9 mouse cellular contexts compared by ENCODE assay signal in the genomic region with DNA sequence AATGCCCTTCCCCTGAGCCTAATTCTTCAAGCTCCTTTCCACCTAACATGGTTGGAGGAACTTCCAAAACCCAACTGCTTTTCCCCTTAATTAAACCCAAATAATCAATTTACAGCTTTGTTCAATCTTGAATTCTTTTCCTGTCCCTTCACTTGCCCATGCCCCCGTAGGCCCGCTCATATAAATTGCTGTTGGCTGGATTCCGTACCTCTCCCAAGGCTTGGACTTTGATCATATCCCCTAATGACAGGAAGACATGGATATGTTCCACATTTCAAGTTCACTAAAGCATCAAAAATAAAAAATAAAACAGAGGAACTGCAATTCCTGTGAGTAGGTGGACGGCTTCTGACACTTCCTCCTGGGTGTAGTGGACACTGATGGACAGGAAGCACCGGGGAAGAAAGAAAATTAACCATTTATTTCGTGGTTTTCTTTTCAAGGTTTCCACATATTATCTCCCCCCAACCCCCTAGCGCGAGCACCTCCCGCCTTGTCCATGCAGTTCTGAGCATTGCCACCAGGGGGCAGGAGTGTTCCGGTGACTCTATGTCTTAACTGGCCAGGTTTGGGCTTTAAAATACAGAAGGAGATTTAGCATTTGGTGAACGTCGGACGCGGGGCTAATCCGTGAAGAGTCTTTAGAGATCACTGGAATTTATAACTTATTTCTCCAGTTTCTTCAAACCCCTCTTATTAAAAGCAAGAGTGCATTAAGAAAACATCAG. TPM values are rescaled to one million over a fixed set of nuclear protein-coding genes. Genes with fewer than 3 reads are reported as not detected.
DNase-seq lines count a peak whose midpoint lies in the region; ATAC-seq and TF ChIP-seq lines count a peak whose summit lies in the region.
"Had no signal": no experiment of that assay in that cellular context is flagged by ENCODE, and none has a peak within 500 bp of the region (broad histone marks: within the 10 kb centered on the region; RNA-seq: fewer than 3 reads in every experiment).

No protein-coding gene starts in this region.

- intact Hi-C loops in heart, postnatal 25 days (cut with DNase I): loop anchor here (5.0 to 10.0 kb wide), 3 partner anchors 50 to 382 kb away; a partner anchor contains a TSS

- H3K9ac ChIP-seq in forebrain, embryonic 14.5 days (ENCODE audit: low read length): 0 out of 2 replicates have a peak overlapping the region, but pooled peaks have one; percentile 29
- no peak overlapping the region for H3K9ac ChIP-seq in lung, embryonic 15.5 days
- H3K9ac ChIP-seq: neural tube, embryonic 13.5 days had no signal

- H3K4me2 ChIP-seq in forebrain, embryonic 14.5 days (ENCODE audit: low read length): 0 out of 2 replicates have a peak overlapping the region, but pooled peaks have one; percentile 5
- H3K4me2 ChIP-seq in lung, embryonic 15.5 days: peak overlapping the region; percentile 15; the same call in 1 of the 2 replicates
- H3K4me2 ChIP-seq: neural tube, embryonic 13.5 days had no signal

- H3K4me1 ChIP-seq in G1E (ENCODE audit: insufficient read depth, low read depth, low read length): peaks cover 48% of the 10 kb centered on the region
- H3K4me1 ChIP-seq in forebrain, embryonic 14.5 days (ENCODE audit: control insufficient read depth, insufficient read depth, low read length): no peaks in the 10 kb centered on the region
- peaks cover 6% of the 10 kb centered on the region; the same call in 1 of the 2 replicates for H3K4me1 ChIP-seq in lung, embryonic 15.5 days
- H3K4me1 ChIP-seq: neural tube, embryonic 13.5 days had no signal

- no peaks in the 10 kb centered on the region for H3K9me3 ChIP-seq in G1E (replicated peaks)
- no peaks in the 10 kb centered on the region for H3K9me3 ChIP-seq in forebrain, embryonic 14.5 days (replicated peaks; ENCODE audit: control insufficient read depth, low read length)
- no peaks in the 10 kb centered on the region for H3K9me3 ChIP-seq in lung, embryonic 15.5 days
- H3K9me3 ChIP-seq: neural tube, embryonic 13.5 days had no signal

- no peak overlapping the region for H3K27ac ChIP-seq in forebrain, embryonic 14.5 days (ENCODE audit: low read depth, low read length)
- H3K27ac ChIP-seq in lung, embryonic 15.5 days: peak overlapping the region; percentile 55; the same call in 1 of the 2 replicates
- H3K27ac ChIP-seq: neural tube, embryonic 13.5 days had no signal

- TF ChIP-seq CTCF in G1E (IDR thresholded peaks at IDR 0.05; ENCODE audit: low read depth, low read length): peak; percentile 80

- DNase-seq in G1E (ENCODE audit: low spot score): peak; percentile 64
- peak; percentile 58 for DNase-seq in c-Kit-negative CD71-positive TER-119-positive erythroid progenitor cells, embryonic 14.5 days (ENCODE audit: low read depth, low spot score)
- peak; percentile 78 for DNase-seq in forebrain, embryonic 14.5 days (ENCODE audit: low spot score)
- peak; percentile 63 for DNase-seq in heart, postnatal 25 days (ENCODE audit: low spot score)
- peak; percentile 53 to 84 for DNase-seq in layer of hippocampus, adult 8-10 months (ENCODE audit: low spot score in 2 of 2)
- DNase-seq in right cerebral cortex, adult 18-20 months: peak; percentile 69
- peak; percentile 85 for DNase-seq in urinary bladder, postnatal 14 days (ENCODE audit: low spot score)

- ATAC-seq in G1E (ENCODE audit: extremely low read depth, insufficient number of reproducible peaks, low FRiP score, poor library complexity, severe bottlenecking): no peak
- ATAC-seq in forebrain, embryonic 14.5 days: peak; percentile 44
- 0 out of 2 replicates have a peak, but pooled peaks have one; percentile 14 for ATAC-seq in lung, embryonic 15.5 days (ENCODE audit: borderline replicate concordance, extremely low read depth, low FRiP score, low TSS enrichment)

- H3K4me3 ChIP-seq in G1E (ENCODE audit: low read depth, low read length): no peak overlapping the region
- no peak overlapping the region for H3K4me3 ChIP-seq in forebrain, embryonic 14.5 days (ENCODE audit: low read depth, low read length)
- no peak overlapping the region for H3K4me3 ChIP-seq in lung, embryonic 15.5 days
- H3K4me3 ChIP-seq: neural tube, embryonic 13.5 days had no signal

- peaks cover 5% of the 10 kb centered on the region; the same call in 1 of the 2 replicates for H3K27me3 ChIP-seq in G1E (ENCODE audit: insufficient read depth, low read length)
- H3K27me3 ChIP-seq in forebrain, embryonic 14.5 days (replicated peaks; ENCODE audit: control insufficient read depth, insufficient read depth, low read length): no peaks in the 10 kb centered on the region
- no peaks in the 10 kb centered on the region for H3K27me3 ChIP-seq in lung, embryonic 15.5 days
- H3K27me3 ChIP-seq: neural tube, embryonic 13.5 days had no signal

- no peaks in the 10 kb centered on the region for H3K36me3 ChIP-seq in G1E (replicated peaks)
- no peaks in the 10 kb centered on the region for H3K36me3 ChIP-seq in forebrain, embryonic 14.5 days (ENCODE audit: control insufficient read depth, insufficient read depth, low read length)
- no peaks in the 10 kb centered on the region for H3K36me3 ChIP-seq in lung, embryonic 15.5 days

- WGBS in forebrain, embryonic 14.5 days: 10% methylated on average over 15 of the region's 15 CpGs
- 11% methylated on average over 15 of the region's 15 CpGs for WGBS in lung, embryonic 15.5 days

RNA-seq across cellular contexts. Expression of a gene that starts 15.5 kb away (rescaled TPM):
- total RNA-seq in G1E (2014; fragmentation: Nextera tagmentation) (9.3 and 12.4 TPM in 2 replicates), G1E (2017) (21.5 and 25.1 TPM in 2 replicates)
- polyA plus RNA-seq in G1E (2012): 3.7 and 4.6 TPM in 2 replicates
- 49.8 and 54.1 TPM in 2 replicates for polyA plus RNA-seq in forebrain, embryonic 14.5 days (2014; fragmentation: Nextera tagmentation; extraction: Ambion mirVana)
- total RNA-seq in heart, postnatal 25 days (2021): 10 to 100 TPM in 1 of 2 experiments, 1 to 10 TPM in 1; 8.9 to 10.9 TPM
- total RNA-seq in layer of hippocampus, adult 8-10 months (2022): 10 to 100 TPM; 54.7 to 66.3 (median 61.6) TPM
- polyA plus RNA-seq in lung, embryonic 15.5 days (2015; fragmentation: Nextera tagmentation; extraction: Ambion mirVana): 29.8 and 30.3 TPM in 2 replicates

RNA-seq across cellular contexts. Expression of a gene that starts 15.6 kb away (rescaled TPM):
- total RNA-seq in G1E (2014; fragmentation: Nextera tagmentation): 29.9 and 38.5 TPM in 2 replicates
- 35.6 and 38.9 TPM in 2 replicates for total RNA-seq in G1E (2017)
- polyA plus RNA-seq in G1E (2012): 16.7 and 19.2 TPM in 2 replicates
- polyA plus RNA-seq in forebrain, embryonic 14.5 days (2014; fragmentation: Nextera tagmentation; extraction: Ambion mirVana): 141 and 159 TPM in 2 replicates
- 10 to 100 TPM; 19.2 to 21.9 TPM for total RNA-seq in heart, postnatal 25 days (2021)
- total RNA-seq in layer of hippocampus, adult 8-10 months (2022): 10 to 100 TPM; 23.2 to 36.1 (median 27.7) TPM
- polyA plus RNA-seq in lung, embryonic 15.5 days (2015; fragmentation: Nextera tagmentation; extraction: Ambion mirVana): 88.9 and 95.6 TPM in 2 replicates

RNA-seq across cellular contexts. Expression of a gene that starts 36.0 kb away (rescaled TPM):
- total RNA-seq in G1E (2014; fragmentation: Nextera tagmentation) (59.0 and 63.4 TPM in 2 replicates), G1E (2017) (38.5 and 45.6 TPM in 2 replicates)
- 37.6 and 44.5 TPM in 2 replicates for polyA plus RNA-seq in G1E (2012)
- polyA plus RNA-seq in forebrain, embryonic 14.5 days (2014; fragmentation: Nextera tagmentation; extraction: Ambion mirVana): 39.3 and 45.9 TPM in 2 replicates
- 10 to 100 TPM; 24.7 to 27.7 TPM for total RNA-seq in heart, postnatal 25 days (2021)
- total RNA-seq in layer of hippocampus, adult 8-10 months (2022): 10 to 100 TPM; 29.4 to 32.2 (median 30.6) TPM
- 33.2 and 35.7 TPM in 2 replicates for polyA plus RNA-seq in lung, embryonic 15.5 days (2015; fragmentation: Nextera tagmentation; extraction: Ambion mirVana)

RNA-seq across cellular contexts. Expression of a gene that starts 50.3 kb away (rescaled TPM):
- total RNA-seq in G1E (2014; fragmentation: Nextera tagmentation): 88.7 and 94.5 TPM in 2 replicates
- total RNA-seq in G1E (2017): 101 and 123 TPM in 2 replicates
- 104 and 127 TPM in 2 replicates for polyA plus RNA-seq in G1E (2012)
- 7.9 and 10.6 TPM in 2 replicates for polyA plus RNA-seq in forebrain, embryonic 14.5 days (2014; fragmentation: Nextera tagmentation; extraction: Ambion mirVana)
- 1 to 10 TPM; 5.3 to 5.6 TPM for total RNA-seq in heart, postnatal 25 days (2021)
- total RNA-seq in layer of hippocampus, adult 8-10 months (2022): 10 to 100 TPM in 3 of 4 experiments, 1 to 10 TPM in 1; 9.6 to 16.2 (median 11.9) TPM
- polyA plus RNA-seq in lung, embryonic 15.5 days (2015; fragmentation: Nextera tagmentation; extraction: Ambion mirVana): 39.6 and 45.8 TPM in 2 replicates
